Mouse (Mus musculus) E14TG2a.4 (cell line): Measurements from ENCODE around the gene Cox7b.
"Not testable (repeated sequence)": the region's sequence is repeated elsewhere in the genome, so short reads cannot be mapped to it uniquely, and the experiment has no call there.

Experiments used
- H3K27me3 ChIP-seq: 2 replicates; pipeline ENCODE4 v1.6.1; 2014; ENCODE audit warnings: low read length, control low read depth; ENCODE audit not compliant: insufficient read depth
- H3K36me3 ChIP-seq: 2 replicates; pipeline ENCODE4 v1.6.1; 2014; ENCODE audit warnings: low read length, control low read depth; ENCODE audit not compliant: insufficient read depth
- H3K4me1 ChIP-seq: replicated peaks from 2 replicates; pipeline ENCODE4 v1.6.1; 2014; ENCODE audit warnings: low read depth, low read length, control low read depth
- H3K4me3 ChIP-seq: replicated peaks from 2 replicates; pipeline ENCODE4 v1.5.1; 2014; ENCODE audit warnings: mild to moderate bottlenecking, low read length
- H3K9me3 ChIP-seq: 2 replicates; pipeline ENCODE4 v1.6.1; 2014; ENCODE audit warnings: low read length, control low read depth
- CTCF ChIP-seq: conservative IDR thresholded peaks from 2 replicates; pipeline ENCODE4 v1.5.1; 2014; ENCODE audit warnings: low read length
- NANOG ChIP-seq: IDR thresholded peaks from 2 replicates; pipeline ENCODE4 v1.6.1; 2014; ENCODE audit warnings: borderline replicate concordance, low read length, mixed read lengths
- POU5F1 ChIP-seq: IDR thresholded peaks from 2 replicates; pipeline ENCODE4 v1.6.1; 2014; ENCODE audit warnings: low read length, borderline replicate concordance

The Cox7b gene

GRCm38 (mm10) chrX:106015571-106016322 lies at the start of gene Cox7b:
TSS of gene Cox7b (plus strand) at chrX:106015700.
- Histone ChIP-seq H3K36me3 (peaks cover 30% of the 10 kb centered on the region), H3K4me1 (peaks cover 12% of the 10 kb centered on the region), H3K4me3 (peak within 1 kb of the TSS; percentile 88), H3K27me3 (no peaks in the 10 kb centered on the region), H3K9me3 (no peaks in the 10 kb centered on the region)
- no peak for TF ChIP-seq CTCF
- no peak for TF ChIP-seq POU5F1
- TF ChIP-seq NANOG: no peak

GRCm38 (mm10) chrX:106001605-106002004 lies 13.9 kb upstream of the Cox7b start:
- no peak overlapping the region for H3K4me3 ChIP-seq
- no peaks in the 10 kb centered on the region for H3K9me3 ChIP-seq
- H3K4me1 ChIP-seq: no peaks in the 10 kb centered on the region
- no peaks in the 10 kb centered on the region for H3K27me3 ChIP-seq
- TF ChIP-seq NANOG: no peak
- no peak for TF ChIP-seq POU5F1
- TF ChIP-seq CTCF: no peak
- H3K36me3 ChIP-seq: peaks cover 35% of the 10 kb centered on the region

DNA sequence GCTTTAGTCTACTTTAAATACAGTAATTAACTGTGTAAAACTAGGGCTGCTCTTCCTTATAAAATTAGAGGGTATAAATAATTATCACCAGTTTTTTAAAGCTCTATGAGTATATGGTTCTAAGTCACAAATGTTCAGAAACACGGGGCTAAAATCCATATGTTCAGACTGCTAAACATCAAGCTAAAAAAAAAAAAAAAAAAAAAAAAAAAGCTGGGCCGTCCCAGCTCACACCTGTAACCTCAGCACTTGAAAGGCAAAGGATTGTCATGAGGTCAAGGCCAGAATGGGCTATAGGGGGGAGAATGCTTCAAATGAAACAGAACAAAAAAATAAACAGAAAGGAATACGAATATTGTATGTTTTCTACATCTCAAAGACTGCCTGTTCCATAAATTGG lies 4.7 kb upstream of the Cox7b start:
- H3K27me3 ChIP-seq: no peaks in the 10 kb centered on the region
- H3K4me3 ChIP-seq: peak overlapping the region; percentile 87
- H3K4me1 ChIP-seq: peaks cover 23% of the 10 kb centered on the region
- H3K9me3 ChIP-seq: no peaks in the 10 kb centered on the region
- TF ChIP-seq POU5F1 (no peak), NANOG (no peak), CTCF (no peak)
- peaks cover 4% of the 10 kb centered on the region; the same call in 1 of the 2 replicates for H3K36me3 ChIP-seq

DNA sequence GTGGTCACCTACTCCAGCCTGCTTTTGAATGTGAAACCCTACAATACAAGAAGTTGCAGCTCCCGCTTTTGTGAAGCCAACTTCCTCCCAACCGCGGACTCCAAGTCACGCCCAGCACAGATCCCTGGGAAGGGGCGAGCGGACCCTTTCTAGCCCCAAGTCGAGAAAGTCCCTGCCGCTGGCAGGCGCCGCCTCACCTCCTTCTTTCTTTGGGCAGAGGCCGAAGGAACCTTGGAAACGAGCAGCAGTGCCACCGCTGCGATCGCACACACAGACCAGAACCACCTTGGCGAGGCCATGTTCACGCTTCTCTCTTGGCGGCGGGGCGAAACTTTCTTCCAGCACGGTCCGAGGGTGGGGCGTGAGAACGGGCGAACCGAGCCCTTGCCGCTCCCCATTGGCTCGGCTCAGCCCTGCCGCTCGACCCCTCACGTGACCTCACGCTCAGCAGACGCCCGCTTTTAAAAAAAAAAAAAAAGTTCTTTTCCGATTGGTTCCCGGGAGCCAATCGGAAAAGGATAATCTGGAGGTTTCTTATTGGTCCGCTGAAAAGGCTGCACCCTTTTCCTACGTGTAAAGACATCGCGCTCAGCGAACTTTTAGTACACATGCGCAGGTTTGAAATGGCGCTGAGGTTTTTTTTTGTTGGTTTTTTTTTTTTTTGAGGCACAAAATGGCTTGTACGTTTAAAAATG lies 3.9 kb upstream of the Cox7b start, which contains the start of gene Magt1:
Gene Magt1 (minus strand): TSS at position 442 of the 695 bp plus-strand sequence.
- TF ChIP-seq POU5F1 (no peak), CTCF (no peak), NANOG (no peak)
- H3K9me3 ChIP-seq: no peaks in the 10 kb centered on the region
- peak within 1 kb of the TSS; percentile 87 for H3K4me3 ChIP-seq
- peaks cover 23% of the 10 kb centered on the region for H3K4me1 ChIP-seq
- no peaks in the 10 kb centered on the region for H3K36me3 ChIP-seq
- no peaks in the 10 kb centered on the region for H3K27me3 ChIP-seq

DNA sequence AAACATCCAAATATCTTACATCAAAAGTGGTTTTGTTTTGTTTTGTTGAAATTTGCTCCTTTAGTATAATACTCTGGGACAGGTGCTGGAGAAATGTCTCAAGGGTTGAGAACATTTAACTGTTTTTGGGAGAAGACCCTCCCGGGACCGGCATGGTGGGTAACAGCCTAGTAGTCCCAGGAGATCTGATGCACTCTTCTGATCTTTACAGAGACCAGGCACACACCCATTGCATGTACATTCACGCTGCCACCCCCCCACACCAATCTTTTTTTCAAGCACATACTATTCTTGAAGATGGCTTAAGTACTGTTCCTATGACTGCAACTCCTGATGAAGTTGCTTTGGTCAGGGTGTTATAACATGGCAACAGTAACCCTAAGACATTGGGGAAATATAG lies 2.9 kb upstream of the Cox7b start:
- H3K4me1 ChIP-seq: peaks cover 31% of the 10 kb centered on the region
- peak overlapping the region; percentile 71 for H3K4me3 ChIP-seq
- TF ChIP-seq CTCF: no peak
- no peak for TF ChIP-seq POU5F1
- no peak for TF ChIP-seq NANOG
- no peaks in the 10 kb centered on the region for H3K9me3 ChIP-seq
- H3K36me3 ChIP-seq: peaks cover 7% of the 10 kb centered on the region
- no peaks in the 10 kb centered on the region for H3K27me3 ChIP-seq

- Histone ChIP-seq H3K4me3 (peak overlapping the region; percentile 71; the same call in 1 of the 2 replicates), H3K27me3 (no peaks in the 10 kb centered on the region), H3K9me3 (no peaks in the 10 kb centered on the region), H3K4me1 (peaks cover 31% of the 10 kb centered on the region), H3K36me3 (peaks cover 10% of the 10 kb centered on the region)
- no peak for TF ChIP-seq POU5F1
- peak; percentile 57 for TF ChIP-seq CTCF
- no peak for TF ChIP-seq NANOG
These were observed 2.3 kb upstream of the Cox7b start for GRCm38 (mm10) chrX:106013217-106013616.

DNA sequence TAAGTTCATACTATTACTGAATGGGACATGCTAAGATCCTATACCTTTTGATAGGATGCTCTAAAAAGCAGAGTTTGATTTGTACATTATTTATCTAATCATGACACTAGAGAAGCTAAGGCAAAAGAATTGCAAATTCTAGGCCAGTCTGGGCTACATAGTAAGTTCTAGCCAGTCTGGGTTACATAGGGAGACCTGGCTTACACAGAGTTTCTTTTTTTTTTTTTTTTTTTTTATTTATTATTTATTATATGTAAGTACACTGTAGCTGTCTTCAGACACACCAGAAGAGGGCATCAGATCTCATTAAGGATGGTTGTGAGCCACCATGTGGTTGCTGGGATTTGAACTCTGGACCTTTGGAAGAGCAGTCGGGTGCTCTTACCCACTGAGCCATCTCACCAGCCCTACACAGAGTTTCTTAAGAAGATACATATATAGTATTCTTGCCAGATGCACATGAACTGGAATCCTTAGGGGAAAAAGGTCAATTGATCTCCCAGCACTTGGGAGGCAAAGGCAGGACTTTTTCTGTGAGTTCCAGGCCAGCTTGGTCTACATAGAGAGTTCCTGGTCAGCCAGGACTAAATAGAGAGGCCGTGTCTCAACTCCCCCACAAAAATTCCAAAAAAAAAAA lies 641 bp upstream of the Cox7b start:
- not testable (repeated sequence) for H3K27me3 ChIP-seq, H3K9me3 ChIP-seq
- peaks cover 21% of the 10 kb centered on the region for H3K36me3 ChIP-seq
- H3K4me3 ChIP-seq: peak overlapping the region; percentile 88
- peaks cover 18% of the 10 kb centered on the region for H3K4me1 ChIP-seq

DNA sequence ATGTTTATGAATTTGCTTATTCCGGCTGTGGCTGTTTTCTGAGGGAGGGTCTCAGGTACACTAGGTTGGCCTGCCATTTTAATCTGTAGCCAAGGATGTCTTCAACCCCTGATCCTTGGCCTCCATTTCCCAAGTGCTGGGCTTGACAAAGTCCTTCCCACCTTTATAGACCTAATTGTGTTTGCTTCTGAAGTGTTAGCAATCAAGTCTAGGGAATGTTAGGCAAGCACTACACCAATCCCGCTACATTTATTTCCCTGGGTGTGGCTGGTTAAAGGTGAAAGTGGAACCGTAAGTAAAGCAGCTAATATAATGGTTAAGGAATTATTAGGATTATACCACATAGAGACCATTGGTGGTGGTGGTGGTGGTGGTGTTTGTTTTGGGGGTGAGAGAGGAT lies 1.6 kb downstream of the Cox7b start:
- peaks cover 12% of the 10 kb centered on the region for H3K4me1 ChIP-seq
- H3K9me3 ChIP-seq: no peaks in the 10 kb centered on the region
- peaks cover 43% of the 10 kb centered on the region for H3K36me3 ChIP-seq
- TF ChIP-seq NANOG (no peak), POU5F1 (no peak), CTCF (no peak)
- H3K27me3 ChIP-seq: no peaks in the 10 kb centered on the region
- H3K4me3 ChIP-seq: peak overlapping the region; percentile 88
